Mouse (Mus musculus) left cerebral cortex, postnatal 14 days (tissue): Measurements from ENCODE around the gene C3ar1. TPM values are rescaled to one million over a fixed set of nuclear protein-coding genes. Genes with fewer than 3 reads are reported as not detected.

Experiments used
- DNase-seq, 2 experiments: peaks; one replicate each; pipeline ENCODE4 v3.0.0; 2021 to 2022; ENCODE audit warnings: low spot score in 2 of 2, mixed read lengths in 1 of 2
- intact Hi-C: fragments of 180-260 bp; cut with DNase I; formaldehyde crosslinking; loops from one replicate; pipeline ENCODE4 v1.15.1; 2025
- total RNA-seq, 2 experiments: library from RNA; stranded (reverse); gene quantifications; 2 replicates each; pipeline ENCODE4 v1.2.3; 2021

Gene C3ar1
- total RNA-seq, 2 experiments from 2014 or later, result 0.57 to 0.59 TPM

DNA sequence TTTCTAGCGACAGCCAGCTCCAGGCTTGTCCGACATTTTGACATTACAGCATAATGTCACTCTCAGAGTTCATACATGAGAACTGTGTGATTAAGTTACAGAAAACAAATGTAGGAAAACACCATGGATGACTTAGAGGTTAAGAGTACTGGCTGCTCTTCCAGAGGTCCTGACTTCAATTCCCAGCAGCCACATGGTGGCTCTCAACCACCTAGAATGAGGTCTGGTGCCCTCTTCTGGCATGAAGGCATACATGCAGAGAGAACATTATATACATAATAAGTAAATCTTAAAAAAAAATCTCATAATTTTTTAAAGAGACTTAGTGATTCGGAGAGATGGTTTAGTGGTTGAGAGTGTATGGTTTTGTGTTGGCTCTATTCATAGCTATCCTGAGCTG, 19.0 kb downstream of the C3ar1 start:
- intact Hi-C loops, result no loop called here
- DNase-seq, result no peak

DNA sequence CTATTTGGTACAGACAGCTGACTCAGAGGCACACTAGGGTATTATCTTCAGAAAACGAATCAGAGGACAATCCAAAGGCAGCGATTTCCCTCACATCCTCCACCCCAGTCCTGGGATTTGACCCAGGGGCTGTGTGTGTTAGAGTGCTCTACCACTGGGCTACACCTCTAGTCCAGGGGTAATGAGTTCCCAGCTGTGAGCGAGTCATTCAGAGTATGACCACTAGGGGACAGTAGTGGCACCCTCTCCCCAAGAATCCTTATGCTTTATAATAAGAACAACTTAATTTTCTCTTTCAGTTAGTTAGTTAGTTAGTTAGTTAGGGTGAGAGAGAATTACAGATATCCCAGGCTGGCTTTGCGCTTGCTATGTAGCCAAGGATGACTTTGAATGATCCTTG, 21.6 kb downstream of the C3ar1 start:
- DNase-seq, result no peak
- intact Hi-C loops, result no loop called here

DNA sequence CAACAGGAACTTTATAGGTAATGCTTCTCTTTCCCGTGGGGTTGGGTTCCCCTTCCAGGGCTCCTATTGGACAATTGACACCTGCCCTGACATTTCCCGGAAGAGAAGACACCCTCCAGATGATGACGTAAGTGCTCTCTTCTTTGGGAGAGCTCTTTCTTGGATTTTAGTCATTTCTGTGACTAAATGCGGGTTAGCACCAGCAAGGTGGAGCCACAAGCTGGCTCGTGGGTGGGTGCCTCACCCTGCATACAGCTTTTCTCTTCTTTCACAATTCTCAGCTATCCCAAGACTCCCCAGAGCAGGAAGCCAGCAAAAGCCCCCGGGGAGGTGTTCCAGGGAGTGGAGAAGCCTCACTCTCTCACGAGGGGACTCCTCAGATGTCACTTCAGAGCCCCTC, 23.1 kb downstream of the C3ar1 start:
- DNase-seq, result no peak
- intact Hi-C loops, result no loop called here

DNA sequence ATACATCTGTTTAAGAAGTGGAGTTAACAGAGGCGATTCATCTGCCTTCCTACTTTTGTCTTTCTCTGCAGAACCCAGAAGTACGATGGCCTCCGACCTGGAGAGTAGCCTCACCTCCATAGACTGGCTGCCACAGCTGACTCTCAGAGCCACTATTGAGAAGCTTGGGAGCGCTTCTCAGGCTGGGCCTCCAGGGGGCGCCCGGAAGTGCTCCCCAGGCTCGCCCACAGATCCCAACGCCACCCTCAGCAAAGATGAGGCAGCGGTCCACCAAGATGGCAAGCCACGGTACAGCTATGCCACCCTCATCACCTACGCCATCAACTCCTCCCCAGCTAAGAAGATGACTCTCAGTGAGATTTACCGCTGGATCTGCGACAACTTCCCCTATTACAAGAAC, 27.9 kb downstream of the C3ar1 start:
- peak; percentile 14 to 42 for DNase-seq
- intact Hi-C loops, result no loop called here

DNA sequence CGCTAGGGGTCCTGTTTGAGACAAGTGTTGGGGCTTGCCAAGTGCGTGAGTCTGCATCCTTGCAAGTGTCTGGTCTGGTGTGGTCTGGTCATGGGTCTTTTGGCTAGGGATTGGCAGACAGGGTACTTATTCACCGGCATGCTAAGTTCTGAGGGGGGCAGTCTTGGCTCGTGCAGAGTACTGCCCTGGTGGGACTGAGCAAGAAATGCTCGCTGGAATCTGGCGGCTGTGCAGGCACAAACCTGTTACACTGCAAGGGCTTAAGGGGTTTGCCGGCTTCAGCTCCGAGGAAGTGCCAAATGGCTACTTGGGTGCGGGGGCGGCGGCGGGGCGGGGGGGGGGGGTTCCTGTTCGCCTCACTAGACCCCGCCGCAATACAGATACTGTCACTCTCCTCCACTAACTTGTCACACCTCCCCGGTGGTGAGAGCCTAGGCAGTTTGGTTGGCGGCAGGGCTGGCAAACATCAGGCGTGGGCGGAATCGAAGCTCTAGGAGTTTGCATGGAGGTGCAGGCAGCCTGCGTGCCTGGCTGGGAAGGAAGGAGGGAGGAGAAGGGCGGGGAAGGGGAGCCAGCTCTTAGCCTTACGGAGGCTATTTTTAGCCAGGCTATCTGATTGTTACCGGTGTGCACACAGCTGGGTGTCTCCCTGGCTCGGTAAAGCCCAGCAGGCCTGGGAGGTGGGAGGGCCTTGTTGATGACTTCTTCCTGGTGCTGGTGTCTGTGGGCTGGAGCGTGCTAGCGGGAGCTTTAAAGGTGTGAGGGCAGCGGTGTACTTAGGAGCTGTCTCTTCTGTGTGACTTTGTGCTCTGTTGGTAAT, 29.8 kb downstream of the C3ar1 start:
- peak; percentile 85 to 91 for DNase-seq
- intact Hi-C loops, result no loop called here

DNA sequence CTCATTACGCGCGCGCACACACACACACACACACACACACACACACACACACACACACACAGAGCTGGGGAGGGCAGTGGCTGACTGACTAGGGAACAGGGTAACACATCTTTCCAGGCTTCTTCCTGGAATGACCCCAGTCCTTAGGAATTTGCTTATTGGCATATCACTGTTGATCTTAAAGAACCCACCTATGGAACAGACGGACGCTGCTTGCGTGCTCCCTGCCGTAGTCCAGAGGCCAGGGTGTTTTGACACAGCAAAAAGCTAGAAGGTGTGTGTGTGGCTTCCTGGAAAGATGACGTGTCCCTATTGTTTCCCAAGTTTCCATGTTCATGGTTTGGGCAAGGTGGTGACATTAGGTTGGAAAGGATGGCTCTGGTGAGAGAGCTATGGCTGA, 30.8 kb downstream of the C3ar1 start:
- intact Hi-C loops, result no loop called here
- DNase-seq, result no peak

DNA sequence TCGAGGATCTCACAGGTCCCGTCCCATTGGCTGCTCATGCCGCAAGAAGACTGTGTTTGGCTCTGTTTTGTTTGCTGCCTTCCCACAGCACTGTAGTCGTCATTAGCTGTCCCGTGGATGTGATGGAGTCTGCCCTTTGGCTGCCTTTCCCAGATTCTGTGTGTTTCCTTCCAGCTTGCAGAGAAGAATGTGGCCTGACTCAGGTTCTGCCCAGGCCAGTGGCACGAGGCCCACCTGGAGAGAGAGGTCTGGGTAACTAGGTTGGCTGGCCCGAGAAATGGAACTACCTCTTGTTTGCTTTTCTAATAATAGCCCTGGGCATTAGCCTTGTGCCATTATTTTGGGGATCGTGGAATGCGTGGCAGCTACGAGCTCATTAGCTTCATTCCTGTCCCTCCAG, 31.9 kb downstream of the C3ar1 start:
- intact Hi-C loops, result no loop called here
- DNase-seq, result no peak

DNA sequence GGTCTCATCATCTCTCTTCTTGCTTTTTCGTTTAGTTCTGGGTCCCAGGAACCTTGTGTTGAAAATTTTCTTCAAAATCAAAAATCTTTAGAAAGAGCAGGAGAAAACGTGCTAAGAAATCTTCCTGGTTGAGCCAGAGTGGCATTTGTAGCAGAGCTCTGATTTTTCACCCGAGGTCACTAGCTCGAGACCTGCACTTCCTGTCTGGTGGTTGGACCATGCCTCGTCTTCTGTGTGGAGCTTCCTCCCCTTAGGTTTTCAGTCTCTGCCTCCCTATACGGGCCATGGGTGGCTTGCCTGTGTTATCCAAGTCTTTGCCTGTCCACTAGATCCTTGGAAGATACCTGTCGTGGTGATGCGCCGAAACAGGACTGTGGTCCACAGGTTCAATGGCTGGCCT, 34.1 kb downstream of the C3ar1 start:
- intact Hi-C loops, result no loop called here
- no peak for DNase-seq

DNA sequence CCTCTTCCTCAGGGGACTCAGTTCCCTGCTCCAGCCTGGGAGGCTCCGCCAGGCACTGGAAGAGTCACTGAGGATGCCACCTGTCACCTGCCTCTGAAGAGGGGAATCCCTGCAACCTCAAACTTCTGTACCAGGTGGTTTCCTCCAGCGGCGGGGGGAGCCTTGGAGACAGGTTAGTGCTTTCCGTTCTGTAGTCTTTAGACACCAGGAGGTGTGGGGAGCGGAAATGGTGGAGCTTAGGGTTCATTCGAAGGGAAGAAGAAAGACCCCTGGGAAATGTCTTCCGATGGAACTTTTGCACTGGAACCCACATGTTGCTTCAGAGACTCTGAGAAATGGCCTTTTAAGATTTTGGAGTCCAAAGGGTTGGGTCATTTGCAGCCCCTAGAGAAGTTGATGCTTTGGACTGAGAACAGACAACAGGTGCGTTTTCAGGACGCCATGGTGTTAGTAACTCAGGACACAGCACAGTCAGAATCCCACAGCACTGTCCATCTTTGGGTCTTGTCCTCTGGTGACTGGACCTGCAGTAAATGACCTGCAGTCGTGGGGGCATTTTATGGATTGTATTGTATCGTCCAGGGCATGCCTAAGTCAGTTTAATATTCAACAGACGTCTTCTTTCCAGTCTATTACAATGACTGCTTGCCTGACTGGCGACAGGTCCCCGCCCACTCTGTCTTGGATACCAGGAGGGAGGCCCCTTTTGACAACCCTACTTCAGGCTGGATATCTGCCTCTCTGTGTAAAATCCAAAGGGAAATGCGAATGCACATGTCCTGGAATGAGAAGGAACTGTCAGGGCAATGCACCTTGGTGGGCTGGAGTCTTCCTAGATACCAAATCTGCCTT, 34.9 kb downstream of the C3ar1 start:
- no peak for DNase-seq
- intact Hi-C loops, result no loop called here

DNA sequence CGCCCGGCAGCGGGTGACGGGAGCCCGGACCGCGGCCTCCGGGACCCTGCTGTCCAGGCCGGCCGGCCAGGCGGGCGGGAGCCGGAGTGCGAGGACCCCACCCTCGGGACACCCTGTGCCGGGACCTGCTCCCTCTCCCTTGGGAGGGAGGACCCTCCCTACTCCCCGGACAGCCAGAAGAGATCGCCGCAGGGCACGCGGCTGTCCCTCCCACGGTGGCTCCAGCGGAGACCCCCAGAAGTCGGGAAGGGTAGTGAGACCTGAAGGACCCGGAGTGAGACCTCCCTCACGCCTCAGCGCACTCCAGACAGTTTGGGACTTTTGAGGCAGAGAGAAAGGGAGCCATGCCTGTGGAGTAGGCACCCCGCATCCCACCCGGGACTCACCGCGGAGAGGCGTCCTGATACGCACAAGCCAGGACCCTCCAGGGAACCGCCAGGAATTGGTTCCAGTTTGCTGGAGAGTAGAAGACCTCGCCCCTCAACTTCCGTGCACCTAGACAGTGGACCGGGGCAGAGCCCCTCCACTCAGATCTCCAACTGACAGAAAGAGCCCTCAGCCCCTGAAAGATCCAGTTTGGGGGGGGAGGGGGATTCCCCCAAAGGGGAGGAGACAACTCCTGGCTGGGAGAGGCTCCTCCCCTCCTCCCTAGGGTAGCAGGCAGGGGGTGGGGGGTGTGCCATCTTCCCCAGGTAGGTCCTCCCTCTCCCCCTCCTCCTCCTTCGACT, 35.7 kb downstream of the C3ar1 start:
- intact Hi-C loops, result no loop called here
- no peak for DNase-seq

DNA sequence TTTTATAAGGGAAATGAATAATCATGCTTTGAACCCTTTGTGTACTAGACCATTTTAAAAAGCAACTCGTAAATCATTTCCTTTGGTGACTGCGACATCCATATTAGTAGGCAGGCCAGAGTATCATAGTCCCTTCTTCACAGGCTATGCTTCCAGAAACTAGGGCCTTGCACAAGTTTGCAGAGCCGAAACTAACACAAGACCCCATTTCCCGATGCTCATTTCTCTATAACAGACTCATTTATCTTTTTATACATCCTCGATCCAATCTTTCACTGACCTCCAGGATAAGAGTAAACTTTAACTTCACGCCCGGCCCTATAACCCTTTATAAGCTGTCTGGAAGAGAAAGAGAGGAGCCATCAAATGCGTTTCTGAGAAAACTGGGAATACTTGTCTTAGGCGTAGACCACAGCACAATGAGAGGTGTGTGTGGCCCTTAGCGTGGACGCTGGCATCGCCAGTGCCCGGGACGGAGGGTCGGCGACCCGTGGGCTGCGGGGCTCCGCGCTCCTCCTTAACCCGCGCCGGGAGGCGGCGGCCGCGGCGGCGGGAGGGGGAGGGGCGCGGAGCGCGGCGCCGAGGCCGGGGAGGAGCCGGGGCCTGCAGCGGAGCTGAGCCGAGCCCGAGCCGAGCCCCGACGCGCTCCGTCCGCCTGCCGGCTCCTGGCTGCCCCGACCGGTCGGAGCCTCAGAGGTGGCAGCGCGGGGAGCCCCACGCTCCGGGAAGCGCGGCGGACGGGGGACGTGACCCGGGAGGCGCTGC, 36.5 kb downstream of the C3ar1 start, which contains the start of gene Foxj2:
Foxj2 (plus strand) TSS at position 609 of the 765 bp plus-strand sequence.
- intact Hi-C loops, result no loop called here

DNA sequence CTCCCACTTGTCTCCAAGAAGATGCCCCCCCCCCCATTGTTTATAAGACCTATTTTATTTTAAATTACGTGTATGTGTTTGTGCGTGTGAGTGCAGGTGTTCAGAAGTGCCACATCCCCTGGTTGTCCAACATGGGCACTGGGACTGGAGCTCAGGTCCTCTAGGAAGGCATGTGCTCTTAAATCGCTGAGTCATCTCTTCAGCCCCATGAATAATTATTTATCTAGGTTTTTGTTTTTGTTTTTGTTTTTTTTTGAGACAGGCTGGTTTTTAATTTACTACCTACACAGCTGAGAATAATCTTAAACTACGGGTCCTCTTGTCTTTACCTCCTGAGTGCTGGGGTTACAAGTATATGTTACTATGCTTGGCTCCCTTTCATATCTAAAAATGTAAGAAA, 42.3 kb downstream of the C3ar1 start:
- no peak for DNase-seq
- intact Hi-C loops, result loop anchor here (5.0 kb wide), 1 partner anchor 59 kb away; the partner anchor contains the start of gene Necap1

More for the DNA sequence above, 36.5 kb downstream of the C3ar1 start, which contains the start of gene Foxj2:
- DNase-seq, result peak; percentile 50 to 65

DNA sequence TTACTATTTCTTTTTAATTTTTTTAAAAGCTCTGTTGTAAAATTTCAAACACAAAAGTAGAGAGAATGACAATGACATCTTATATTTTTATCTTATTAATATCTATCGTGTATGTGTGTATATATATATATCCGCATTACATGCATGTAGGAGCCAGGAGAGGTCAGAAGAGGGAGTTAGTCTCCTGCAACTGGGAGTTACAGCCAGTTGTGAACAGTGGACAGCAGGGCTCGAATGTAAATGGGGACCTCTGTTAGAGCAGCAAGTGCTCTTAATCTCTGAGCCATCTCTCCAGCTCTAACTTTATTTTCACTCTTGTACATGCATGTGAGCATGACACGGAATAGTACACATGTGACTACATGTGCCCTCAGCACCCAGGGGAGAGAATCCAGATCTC, 43.2 kb downstream of the C3ar1 start:
- intact Hi-C loops, result loop anchor here (5.0 kb wide), 1 partner anchor 60 kb away; the partner anchor contains the start of gene Necap1
- no peak for DNase-seq

DNA sequence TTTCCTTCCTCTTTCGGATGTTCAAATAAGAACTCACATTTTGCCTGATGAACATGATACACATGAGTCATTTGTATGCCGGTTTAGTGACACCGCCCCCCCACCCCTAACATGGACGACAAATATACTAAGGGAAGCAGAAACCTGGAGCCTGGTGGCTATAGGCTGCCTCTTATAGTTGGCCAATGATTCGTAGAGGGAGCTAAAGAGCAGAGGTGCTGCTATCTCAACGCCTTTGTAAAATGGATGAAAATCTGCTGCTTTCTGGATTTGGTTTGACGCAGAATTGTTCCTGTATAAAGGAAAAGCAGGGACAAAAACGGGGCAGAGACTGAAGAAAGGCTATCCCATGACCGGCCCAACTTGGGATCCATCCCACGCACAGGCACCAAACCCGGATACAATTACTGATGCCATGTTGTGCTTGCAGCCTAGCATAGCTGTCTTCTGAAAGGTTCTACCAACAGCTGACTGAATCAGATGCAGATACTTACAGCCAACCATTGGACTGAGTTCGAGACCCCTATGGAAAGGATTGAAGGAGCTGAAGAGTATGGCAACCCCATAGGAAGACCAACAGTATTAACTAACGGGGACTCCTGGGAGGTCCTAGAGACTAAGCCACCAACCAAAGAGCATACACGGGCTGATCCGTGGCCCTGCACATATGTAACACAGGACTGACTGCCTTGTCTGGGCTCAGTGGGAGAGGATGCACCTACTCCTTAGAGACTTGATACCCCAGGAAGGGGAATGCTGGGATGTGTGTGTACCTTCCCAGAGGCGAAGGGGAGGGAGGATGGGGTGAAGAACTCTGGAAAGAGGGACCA, 44.0 kb downstream of the C3ar1 start:
- DNase-seq, result peak in 1 of 2 experiments; percentile 71
- intact Hi-C loops, result loop anchor here (5.0 kb wide), 1 partner anchor 60 kb away; the partner anchor contains the start of gene Necap1

DNA sequence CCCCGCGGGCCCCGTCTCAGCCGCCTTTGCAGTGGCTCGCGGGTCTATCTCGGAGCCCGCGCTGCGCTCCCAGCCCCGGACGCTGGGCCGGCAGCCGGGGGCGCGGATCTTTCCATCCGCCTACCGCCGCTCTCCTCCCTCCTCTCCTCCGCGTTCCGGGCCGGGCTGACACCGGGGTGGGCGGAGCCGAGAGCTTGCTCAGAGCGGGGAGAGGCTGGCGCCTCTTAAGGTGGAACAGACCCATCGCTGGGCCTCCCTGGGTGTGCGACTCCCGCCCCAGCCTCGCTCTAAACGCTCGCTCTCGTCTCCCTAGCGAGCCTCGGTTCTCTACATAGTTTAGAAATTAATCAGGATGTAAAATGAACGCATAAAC, 44.7 kb downstream of the C3ar1 start:
- DNase-seq, result peak; percentile 89 to 90
- intact Hi-C loops, result loop anchor here (5.0 kb wide), 1 partner anchor 61 kb away; the partner anchor contains the start of gene Necap1

DNA sequence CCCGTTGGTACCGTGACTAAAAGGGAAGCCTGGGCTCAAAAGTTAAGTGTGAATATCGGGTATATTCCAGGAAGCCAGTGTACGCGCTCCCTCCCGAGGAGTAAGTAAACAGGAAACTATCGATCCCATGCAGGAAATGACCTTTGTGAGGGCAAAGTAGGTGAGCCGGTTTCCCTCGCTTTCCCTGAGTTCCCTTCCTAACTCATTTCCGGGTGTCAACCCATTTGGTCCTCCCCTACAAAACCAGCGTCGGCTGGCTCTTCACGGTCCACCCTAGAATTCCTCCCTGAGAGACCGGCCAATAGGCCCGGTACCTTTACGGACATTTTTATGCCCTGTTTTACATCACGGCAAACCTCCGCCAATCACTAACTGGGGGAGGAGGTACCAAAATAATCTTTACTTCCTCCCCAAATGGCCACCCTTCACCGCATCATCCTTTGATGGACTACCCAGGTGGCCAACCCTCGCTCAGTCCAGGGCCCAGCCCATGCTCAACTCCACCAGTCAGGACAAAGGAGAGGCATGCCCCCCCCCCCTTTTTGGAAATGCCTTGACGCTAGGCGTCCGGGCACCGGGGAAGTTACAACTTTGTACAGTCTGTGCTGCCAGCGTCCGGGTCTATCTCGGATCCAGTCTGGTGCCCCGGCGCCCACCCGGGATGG, 45.2 kb downstream of the C3ar1 start:
- DNase-seq, result peak; percentile 97 to 99
- intact Hi-C loops, result loop anchor here (5.0 kb wide), 1 partner anchor 62 kb away; the partner anchor contains the start of gene Necap1

DNA sequence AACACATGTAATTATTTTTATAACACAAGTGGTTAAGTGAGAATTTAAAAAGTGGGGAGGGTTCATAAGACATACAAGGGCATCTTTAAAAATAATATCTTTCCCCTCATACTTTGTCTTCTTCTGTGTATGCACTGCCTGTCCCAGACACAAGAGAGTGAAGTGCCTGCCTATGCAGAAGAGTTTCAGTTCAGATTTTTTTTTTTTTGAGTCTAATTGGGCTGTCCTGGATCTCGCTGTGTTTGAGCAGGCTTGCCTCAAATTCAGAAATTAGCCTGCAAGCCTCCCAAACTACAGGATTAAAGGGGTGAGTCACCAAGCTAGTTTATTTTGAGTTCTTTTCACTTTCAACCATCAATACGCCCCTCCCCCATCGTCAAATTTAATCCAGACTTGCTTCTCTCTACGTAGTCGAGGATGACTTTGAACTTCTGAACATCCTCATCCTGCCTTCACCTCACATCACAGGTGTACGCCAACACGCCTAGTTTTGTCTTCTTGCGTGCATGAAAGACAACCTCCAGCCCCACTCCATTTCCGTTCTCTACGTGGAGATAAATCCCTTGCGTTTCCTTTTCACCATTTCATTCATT, 45.8 kb downstream of the C3ar1 start:
- intact Hi-C loops, result loop anchor here (5.0 kb wide), 1 partner anchor 62 kb away; the partner anchor contains the start of gene Necap1
- peak; percentile 41 to 56 for DNase-seq
